Mouse (Mus musculus) kidney, postnatal 0 days (tissue): ENCODE measurements around the gene Trp73. TPM values are rescaled to one million over a fixed set of nuclear protein-coding genes. Genes with fewer than 3 reads are reported as not detected.
A peak's percentile ranks its signal among the peaks of the same experiment; 100 is the strongest.

Experiments
- ATAC-seq: fragments of 200-750 bp; cut with Nextera tagmentation; replicated peaks from 2 replicates; pipeline ENCODE4 v1.8.0; 2017; ENCODE audit warnings: low read depth, moderate number of reproducible peaks, moderate TSS enrichment, moderate library complexity; ENCODE audit not compliant: low FRiP score
- DNase-seq: peaks from one replicate; pipeline ENCODE4 v3.0.0-alpha.2; 2016; ENCODE audit warnings: low spot score
- H3K27ac ChIP-seq: fragments of 300-500 bp; sonication (generic); 2 replicates; pipeline ENCODE4 v1.5.1; 2014; ENCODE audit warnings: mild to moderate bottlenecking
- H3K27me3 ChIP-seq: fragments of 300-500 bp; sonication (generic); 2 replicates; pipeline ENCODE4 v1.6.1; 2014; ENCODE audit warnings: low read length, mixed read lengths; ENCODE audit not compliant: insufficient read depth
- H3K36me3 ChIP-seq: fragments of 300-500 bp; sonication (generic); 2 replicates; pipeline ENCODE4 v1.6.1; 2014; ENCODE audit warnings: low read length, mixed read lengths; ENCODE audit not compliant: insufficient read depth
- H3K4me1 ChIP-seq: fragments of 300-500 bp; sonication (generic); replicated peaks from 2 replicates; pipeline ENCODE4 v1.6.1; 2014; ENCODE audit warnings: antibody characterized with exemption, low read length, mixed read lengths; ENCODE audit not compliant: insufficient read depth
- H3K4me2 ChIP-seq: fragments of 300-500 bp; sonication (generic); 2 replicates; pipeline ENCODE4 v1.6.1; 2014; ENCODE audit warnings: mild to moderate bottlenecking, low read length, moderate library complexity, mixed read lengths
- H3K4me3 ChIP-seq: fragments of 300-500 bp; sonication (generic); replicated peaks from 2 replicates; pipeline ENCODE4 v1.5.1; 2014; ENCODE audit warnings: low read depth, low read length
- H3K9ac ChIP-seq: fragments of 300-500 bp; sonication (generic); 2 replicates; pipeline ENCODE4 v1.6.1; 2014; ENCODE audit warnings: low read depth, low read length
- H3K9me3 ChIP-seq: fragments of 300-500 bp; sonication (generic); replicated peaks from 2 replicates; pipeline ENCODE4 v1.6.1; 2016; ENCODE audit warnings: low read length, inconsistent platforms, mixed read lengths
- CTCF ChIP-seq: IDR thresholded peaks from 2 replicates; pipeline ENCODE4 v1.5.1; 2016; ENCODE audit warnings: antibody characterized with exemption, low read depth, mild to moderate bottlenecking, moderate library complexity
- WGBS: fragments of 180-500 bp; shearing (Covaris S2); extraction: QIAGEN DNeasy Blood & Tissue Kit; methylation state at CpG from one replicate; pipeline ENCODE4 v1.1.7; 2014; 5-methylcytosine and 5-hydroxymethylcytosine counted together
- polyA plus RNA-seq: library from polyadenylated mRNA; unstranded; fragments of >200 nt; fragmentation: Nextera tagmentation; extraction: Ambion mirVana; gene quantifications from 2 replicates; pipeline ENCODE4 v1.2.1, GENCODE M21; 2015

The Trp73 gene
- polyA plus RNA-seq, 1 experiment from 2014 or later: 0.25 TPM

GRCm38 (mm10) chr4:154081021-154081420, 59.0 kb downstream of the Trp73 start:
- Histone ChIP-seq H3K27ac (no peak overlapping the region), H3K4me3 (no peak overlapping the region), H3K27me3 (peaks cover 18% of the 10 kb centered on the region; the same call in 1 of the 2 replicates), H3K9me3 (no peaks in the 10 kb centered on the region), H3K4me1 (no peaks in the 10 kb centered on the region), H3K36me3 (no peaks in the 10 kb centered on the region), H3K4me2 (peak overlapping the region; percentile 34), H3K9ac (no peak overlapping the region)
- WGBS: 2% methylated on average over 13 of the region's 13 CpGs
- DNase-seq (peak; percentile 8), ATAC-seq (peak; percentile 89)
- no peak for TF ChIP-seq CTCF

GRCm38 (mm10) chr4:154080211-154080610, 59.8 kb downstream of the Trp73 start:
- Histone ChIP-seq H3K4me3 (no peak overlapping the region), H3K27me3 (peaks cover 18% of the 10 kb centered on the region; the same call in 1 of the 2 replicates)
- WGBS: 42% methylated on average over 4 of the region's 4 CpGs

GRCm38 (mm10) chr4:154071941-154072340, 68.1 kb downstream of the Trp73 start:
- DNase-seq: no peak
- 17% methylated on average over 12 of the region's 16 CpGs for WGBS
- H3K9ac ChIP-seq: no peak overlapping the region

More at GRCm38 (mm10) chr4:154080211-154080610, 59.8 kb downstream of the Trp73 start:
- Histone ChIP-seq H3K27ac (no peak overlapping the region), H3K9ac (no peak overlapping the region), H3K9me3 (no peaks in the 10 kb centered on the region), H3K4me1 (no peaks in the 10 kb centered on the region), H3K36me3 (no peaks in the 10 kb centered on the region), H3K4me2 (no peak overlapping the region)
- ATAC-seq (no peak), DNase-seq (peak; percentile 8)
- TF ChIP-seq CTCF: no peak

GRCm38 (mm10) chr4:154071521-154071920, 68.5 kb downstream of the Trp73 start:
- no peak for TF ChIP-seq CTCF
- no peaks in the 10 kb centered on the region for H3K36me3 ChIP-seq
- no peaks in the 10 kb centered on the region for H3K4me1 ChIP-seq
- no peak overlapping the region for H3K4me3 ChIP-seq
- H3K9me3 ChIP-seq: no peaks in the 10 kb centered on the region
- 2% methylated on average over 15 of the region's 20 CpGs for WGBS
- DNase-seq (no peak), ATAC-seq (no peak)
- H3K27me3 ChIP-seq: peaks cover 8% of the 10 kb centered on the region; the same call in 1 of the 2 replicates
- H3K27ac ChIP-seq: no peak overlapping the region
- no peak overlapping the region for H3K9ac ChIP-seq
- no peak overlapping the region for H3K4me2 ChIP-seq

More at GRCm38 (mm10) chr4:154071941-154072340, 68.1 kb downstream of the Trp73 start:
- no peak for ATAC-seq
- Histone ChIP-seq H3K36me3 (no peaks in the 10 kb centered on the region), H3K9me3 (no peaks in the 10 kb centered on the region), H3K27ac (no peak overlapping the region), H3K4me2 (no peak overlapping the region), H3K27me3 (peaks cover 8% of the 10 kb centered on the region; the same call in 1 of the 2 replicates), H3K4me1 (no peaks in the 10 kb centered on the region), H3K4me3 (no peak overlapping the region)
- no peak for TF ChIP-seq CTCF

GRCm38 (mm10) chr4:154070896-154071295, 69.1 kb downstream of the Trp73 start:
- no peak; the same call in 1 of the 2 replicates for ATAC-seq
- H3K4me3 ChIP-seq: no peak overlapping the region
- peak; percentile 73 for TF ChIP-seq CTCF
- WGBS: 1% methylated on average over 5 of the region's 5 CpGs
- H3K4me2 ChIP-seq: no peak overlapping the region
- no peaks in the 10 kb centered on the region for H3K4me1 ChIP-seq
- H3K9ac ChIP-seq: no peak overlapping the region
- DNase-seq: peak; percentile 83
- H3K27ac ChIP-seq: no peak overlapping the region
- H3K27me3 ChIP-seq: peaks cover 8% of the 10 kb centered on the region; the same call in 1 of the 2 replicates
- no peaks in the 10 kb centered on the region for H3K9me3 ChIP-seq
- no peaks in the 10 kb centered on the region for H3K36me3 ChIP-seq

GRCm38 (mm10) chr4:154064827-154065773, 74.9 kb downstream of the Trp73 start:
- H3K27me3 ChIP-seq: 0 out of 2 replicates have a peak, but pooled peaks cover under 1% of the 10 kb centered on the region
- no peak overlapping the region for H3K27ac ChIP-seq
- ATAC-seq: no peak
- H3K4me1 ChIP-seq: no peaks in the 10 kb centered on the region
- WGBS: 59% methylated on average over 14 of the region's 14 CpGs
- no peak overlapping the region for H3K4me2 ChIP-seq
- DNase-seq: peak; percentile 78
- peak; percentile 95 for TF ChIP-seq CTCF
- no peak overlapping the region for H3K9ac ChIP-seq
- no peaks in the 10 kb centered on the region for H3K36me3 ChIP-seq
- H3K4me3 ChIP-seq: no peak overlapping the region
- no peaks in the 10 kb centered on the region for H3K9me3 ChIP-seq
